13 mouse cellular contexts compared by ENCODE assay signal in the genomic region with DNA sequence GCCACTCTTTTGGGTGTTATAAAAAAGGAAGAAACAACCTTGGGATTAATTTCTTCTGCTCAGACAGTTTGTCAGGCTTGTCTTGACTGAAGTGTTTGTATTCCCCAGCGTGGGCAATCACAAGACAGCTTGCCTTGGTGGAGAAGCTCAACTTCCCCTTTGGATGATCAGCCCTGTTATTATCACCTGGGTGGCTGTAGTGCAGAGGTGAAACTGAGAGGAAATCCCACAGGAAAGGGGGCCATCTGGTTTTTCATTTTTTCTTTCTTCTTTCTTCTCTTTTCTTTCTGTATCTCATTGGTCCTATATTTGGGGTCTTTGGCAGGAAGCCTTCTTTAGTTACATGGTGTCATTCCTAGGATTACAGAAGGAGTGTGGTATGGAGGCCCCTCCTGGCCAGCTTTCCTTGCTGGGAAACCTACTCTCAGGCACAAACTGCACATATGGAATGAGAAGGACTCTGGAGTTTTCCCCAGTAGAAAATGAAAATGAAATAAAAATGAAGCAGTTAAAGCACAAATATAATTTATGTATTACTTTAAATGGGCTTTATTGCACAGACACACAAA.
"Had no signal": no experiment of that assay in that cellular context is flagged by ENCODE, and none has a peak within 500 bp of the region (broad histone marks: within the 10 kb centered on the region; RNA-seq: fewer than 3 reads in every experiment).

No protein-coding gene starts in this region.

- H3K27me3 ChIP-seq: limb, embryonic 12.5 days; liver, embryonic 12.5 days; neural tube, embryonic 15.5 days had no signal

- H3K36me3 ChIP-seq: limb, embryonic 12.5 days; liver, embryonic 12.5 days; neural tube, embryonic 15.5 days had no signal

- H3K9me3 ChIP-seq: limb, embryonic 12.5 days; liver, embryonic 12.5 days; neural tube, embryonic 15.5 days had no signal

- H3K4me3 ChIP-seq: limb, embryonic 12.5 days; liver, embryonic 12.5 days; myocyte; neural tube, embryonic 15.5 days had no signal

- H3K27ac ChIP-seq: liver, embryonic 12.5 days; neural tube, embryonic 15.5 days had no signal

- H3K4me1 ChIP-seq: limb, embryonic 12.5 days; neural tube, embryonic 15.5 days had no signal

- DNase-seq: kidney, adult 8-10 months; kidney, postnatal 25 days; lung, embryonic 14.5 days; midbrain, embryonic 14.5 days; right cerebral cortex, adult 18-20 months; right cerebral cortex, postnatal 4 days; spleen, adult 18-20 months; thymus, postnatal 4 days had no signal

- H3K9ac ChIP-seq: limb, embryonic 12.5 days; liver, embryonic 12.5 days; lung, embryonic 14.5 days; neural tube, embryonic 15.5 days had no signal

- ATAC-seq: intestine, postnatal 0 days; liver, embryonic 12.5 days had no signal

- H3K4me2 ChIP-seq: limb, embryonic 12.5 days; liver, embryonic 12.5 days; lung, embryonic 14.5 days; neural tube, embryonic 15.5 days had no signal
